Mouse (Mus musculus): ENCODE results near the gene Rybp.

The Rybp gene

DNA sequence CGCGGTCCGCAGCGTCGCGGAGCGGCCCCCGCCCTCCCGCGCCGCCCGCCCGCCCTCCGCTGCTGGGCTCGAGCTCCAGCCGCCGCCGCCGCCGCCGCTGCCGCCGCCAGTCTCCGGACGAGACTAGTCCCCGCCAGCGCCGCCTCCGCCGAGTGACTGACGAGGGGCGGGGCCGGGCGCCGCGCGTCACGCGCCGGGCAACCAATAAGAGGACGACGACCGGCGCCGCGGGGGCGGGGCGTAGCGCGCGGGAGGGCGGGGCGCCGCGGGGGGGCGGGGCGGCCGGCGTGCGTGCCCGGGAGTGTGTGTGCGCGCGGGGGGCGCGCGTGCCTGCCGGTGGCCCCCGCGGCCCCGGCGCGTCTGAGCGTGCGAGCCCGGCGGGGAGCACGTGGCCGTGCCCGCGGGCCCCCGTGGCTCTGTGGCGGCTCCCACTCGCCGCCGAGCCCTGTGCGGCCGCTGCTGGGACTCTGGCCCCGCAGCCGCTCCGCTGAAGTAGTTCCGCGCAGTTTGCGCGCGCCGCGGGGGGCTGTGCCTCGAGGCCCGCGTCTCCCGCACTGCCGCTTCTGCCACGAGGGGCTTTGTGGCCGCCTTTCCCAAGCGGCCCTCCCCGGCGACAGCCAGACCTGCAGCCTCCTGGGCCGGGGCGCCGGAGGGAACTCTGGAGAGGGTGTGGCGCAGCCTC lies at the start of gene Rybp:
Rybp (minus strand) TSS at position 152 of the 682 bp plus-strand sequence.
- peak; percentile 70 for DNase-seq (ENCODE audit: low spot score)

DNA sequence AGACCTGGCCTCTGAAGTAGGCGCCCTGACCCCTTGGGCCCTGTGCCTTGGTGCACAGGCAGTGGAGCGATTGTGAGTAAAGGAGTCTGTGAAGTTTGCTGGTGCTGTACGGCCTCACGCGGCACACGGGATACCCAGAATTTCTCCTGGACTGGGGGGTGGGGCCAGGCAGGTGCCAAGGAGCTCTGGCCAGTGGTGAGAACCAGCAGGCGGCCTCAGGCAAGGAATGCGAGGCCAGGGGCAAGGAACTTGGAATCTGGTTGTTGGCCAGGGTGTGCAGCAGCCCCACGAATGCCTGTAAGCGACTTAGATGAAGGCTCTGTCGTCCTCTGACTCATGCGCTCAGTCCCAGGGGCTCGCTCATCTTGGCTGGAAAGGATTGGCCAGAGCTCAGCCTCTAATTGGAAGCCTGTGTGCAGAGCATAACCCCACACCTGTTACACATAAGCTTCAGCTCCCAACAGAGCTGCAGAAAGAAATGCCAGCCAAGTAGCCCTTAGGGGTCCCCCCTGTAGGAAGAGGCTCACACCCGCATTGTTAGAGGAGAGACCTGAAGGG lies 49.4 kb upstream of the Rybp start:
- no peak for DNase-seq (ENCODE audit: low spot score)

DNA sequence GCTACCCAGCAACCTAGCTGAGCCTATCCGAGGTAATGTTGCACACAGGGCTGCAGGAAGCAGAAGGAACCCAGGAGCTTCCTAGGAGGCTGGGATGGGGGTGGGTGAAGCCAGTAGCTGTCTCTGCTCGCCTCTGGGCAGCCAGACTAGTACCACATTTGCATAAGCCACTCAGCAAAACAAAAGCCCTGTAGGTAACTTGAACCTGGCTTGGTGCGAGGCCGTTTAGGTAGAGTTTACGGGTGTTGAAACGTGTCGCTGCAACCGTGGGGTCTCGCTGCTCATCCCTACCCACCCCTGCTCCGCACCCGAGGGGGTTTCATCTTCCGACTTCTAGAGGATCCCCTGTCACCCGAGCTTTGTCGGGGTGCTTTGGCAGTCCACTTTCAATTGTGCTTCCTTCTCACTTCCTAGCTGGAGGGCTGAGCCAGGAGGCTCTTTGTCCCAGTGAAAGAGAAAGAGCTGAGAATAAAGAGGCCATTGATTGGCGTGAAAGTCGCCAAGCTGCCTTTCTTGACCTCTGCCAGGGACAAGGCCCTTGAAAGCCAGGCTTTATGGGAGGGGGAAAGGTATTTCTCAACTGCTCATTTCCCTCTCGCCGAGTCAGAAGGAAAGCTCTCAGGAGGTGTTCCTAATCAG lies 48.3 kb upstream of the Rybp start:
- no peak for DNase-seq (ENCODE audit: low spot score)

DNA sequence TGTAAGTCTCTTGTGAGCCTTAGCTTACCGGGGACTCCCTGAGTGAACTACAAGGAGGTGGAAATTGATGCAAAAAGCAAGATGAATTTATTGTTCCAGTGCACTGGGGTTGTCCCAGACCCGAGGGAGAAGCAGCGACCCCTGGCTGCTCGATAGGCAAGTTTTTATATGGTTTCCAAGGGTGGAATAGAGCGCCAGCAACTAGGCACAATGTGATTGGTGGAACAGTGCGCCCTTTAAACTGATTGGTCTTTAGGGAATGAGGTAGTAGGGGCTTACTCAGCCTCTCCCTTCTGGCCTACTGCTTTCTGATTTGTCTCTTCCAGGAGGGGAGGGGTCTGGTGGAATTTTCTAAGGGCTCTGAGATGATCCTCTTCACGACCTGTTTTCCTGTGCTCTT lies 46.5 kb upstream of the Rybp start:
- no peak for DNase-seq (ENCODE audit: low spot score)

DNA sequence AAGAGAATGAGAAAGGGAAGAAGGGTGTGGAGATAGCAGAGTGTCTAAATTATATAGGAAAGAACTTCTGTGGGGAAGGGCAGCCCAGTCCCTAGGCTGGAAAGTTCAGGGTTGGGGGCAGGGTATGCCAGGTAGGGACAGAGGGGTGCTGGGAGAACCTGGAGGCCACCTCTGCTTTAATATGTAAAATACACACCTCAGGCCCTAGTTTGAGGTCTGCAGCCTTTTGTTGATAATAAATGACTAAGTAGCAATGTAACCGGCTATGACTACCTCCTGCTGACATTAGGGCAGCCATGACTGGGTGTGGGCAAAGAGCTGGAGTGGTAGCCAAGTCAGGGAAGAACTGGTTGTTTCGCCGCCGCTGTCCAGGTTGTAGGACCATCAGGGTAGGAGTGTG lies 45.2 kb upstream of the Rybp start:
- DNase-seq (ENCODE audit: low spot score) = no peak

DNA sequence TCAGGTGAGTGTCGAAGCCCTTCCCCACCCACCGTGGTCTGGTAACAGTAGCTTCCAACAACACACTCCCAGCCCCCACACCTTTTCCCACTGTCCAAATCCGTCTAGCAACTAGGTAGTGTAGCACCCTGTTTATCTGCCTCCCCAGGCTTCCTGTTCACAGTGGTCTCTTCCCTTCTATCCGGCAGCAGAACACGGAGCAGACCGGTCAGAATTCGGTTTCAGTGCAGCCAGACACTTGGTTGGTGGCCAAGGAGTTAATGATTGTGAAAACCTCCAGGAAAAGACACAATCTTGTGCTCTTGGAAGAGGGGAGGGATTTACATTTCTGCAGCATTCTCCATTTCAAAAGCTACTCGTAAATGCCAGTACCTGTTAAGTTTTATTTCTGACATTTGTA lies 44.3 kb upstream of the Rybp start:
- no peak for DNase-seq (ENCODE audit: low spot score)

DNA sequence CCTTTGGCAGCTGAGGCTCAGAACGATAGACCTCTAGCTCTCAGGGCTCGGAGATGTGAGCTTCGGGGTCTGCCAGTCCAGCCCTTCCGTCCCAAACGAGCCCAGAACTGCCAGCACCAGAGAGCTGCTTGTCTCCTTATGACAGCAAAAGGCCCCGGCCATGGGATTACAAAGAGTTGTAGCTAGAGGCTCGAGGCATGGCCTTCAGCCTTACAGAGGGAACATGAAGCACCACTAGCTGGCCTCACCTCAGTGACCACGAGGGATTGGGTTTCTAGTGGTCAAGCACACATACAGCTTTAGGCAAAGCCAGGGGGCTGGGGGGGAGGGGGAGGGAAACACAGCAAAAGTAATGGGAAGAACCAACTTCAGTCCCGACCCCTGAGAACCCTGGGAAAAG lies 43.8 kb upstream of the Rybp start:
- no peak for DNase-seq (ENCODE audit: low spot score)

DNA sequence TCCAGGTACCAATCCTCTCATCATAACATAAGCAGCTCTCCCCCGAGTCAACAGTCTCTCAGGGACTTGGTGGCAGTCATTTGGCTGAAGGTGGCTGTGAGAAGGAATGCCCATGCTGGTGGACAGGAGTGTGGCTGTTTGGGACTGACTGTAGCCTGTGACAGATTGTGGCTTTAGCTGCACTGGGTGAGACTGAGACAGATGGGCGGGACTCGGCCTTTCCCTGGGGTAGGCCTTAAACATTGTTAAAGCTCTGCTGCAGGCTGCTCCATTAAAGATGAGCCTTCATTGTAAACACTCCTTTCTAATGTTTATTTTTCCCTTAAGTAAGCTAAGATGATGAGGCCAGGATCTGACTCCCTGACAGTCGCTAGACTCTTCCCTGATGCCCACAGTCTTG lies 42.3 kb upstream of the Rybp start:
- no peak for DNase-seq (ENCODE audit: low spot score)

DNA sequence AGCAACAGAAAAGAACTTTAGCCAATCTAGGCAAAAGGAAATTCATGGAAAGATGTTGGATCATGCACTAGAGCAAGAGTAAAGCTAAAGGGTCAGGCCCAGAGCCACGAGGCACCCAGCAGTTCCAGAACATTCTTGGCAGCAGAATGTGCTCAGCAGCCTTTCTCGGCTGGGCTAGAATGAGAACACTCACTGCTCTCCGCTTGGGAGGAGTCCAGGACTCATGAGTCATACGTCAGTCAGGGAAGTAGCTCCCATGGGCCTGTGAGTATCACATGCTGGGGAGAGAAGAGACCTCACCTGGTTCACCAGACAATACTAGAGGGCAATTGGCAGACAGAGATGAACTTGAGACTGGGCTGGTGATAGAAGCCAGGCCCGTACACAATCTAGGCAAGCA lies 39.8 kb upstream of the Rybp start:
- peak; percentile 56 for DNase-seq (ENCODE audit: low spot score)

DNA sequence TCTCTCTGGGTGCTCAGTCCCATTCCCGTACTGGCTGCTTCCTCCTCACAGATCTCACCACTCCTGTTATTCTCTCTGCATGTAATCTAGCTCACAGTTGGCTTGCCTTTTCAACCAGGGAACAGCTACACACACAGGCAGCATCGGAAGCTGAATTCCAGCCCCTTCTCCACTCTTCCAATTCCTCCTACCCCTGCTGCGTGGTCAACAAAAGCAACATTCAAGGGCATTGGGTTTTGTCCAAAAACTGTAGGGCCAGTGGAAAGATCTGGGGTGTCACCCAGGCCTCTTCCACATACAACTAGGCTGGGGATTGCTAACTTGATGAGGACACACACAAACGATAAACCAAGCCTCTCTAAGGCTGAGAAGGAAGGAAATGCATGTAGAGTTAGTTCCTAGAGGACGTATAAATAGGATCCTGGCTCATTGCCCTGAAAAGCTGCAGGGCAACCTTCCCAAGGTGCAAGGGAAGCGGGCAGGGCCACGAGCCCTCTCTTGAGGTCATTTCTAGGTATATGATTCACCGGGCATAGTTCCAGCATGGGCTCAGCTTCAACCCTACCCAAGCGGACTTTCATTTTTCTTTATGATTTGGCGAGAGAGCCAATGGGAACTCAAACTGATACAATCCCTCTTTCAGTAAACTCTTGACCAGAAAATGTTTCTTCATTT lies 36.6 kb upstream of the Rybp start:
- DNase-seq (ENCODE audit: low spot score) = no peak

DNA sequence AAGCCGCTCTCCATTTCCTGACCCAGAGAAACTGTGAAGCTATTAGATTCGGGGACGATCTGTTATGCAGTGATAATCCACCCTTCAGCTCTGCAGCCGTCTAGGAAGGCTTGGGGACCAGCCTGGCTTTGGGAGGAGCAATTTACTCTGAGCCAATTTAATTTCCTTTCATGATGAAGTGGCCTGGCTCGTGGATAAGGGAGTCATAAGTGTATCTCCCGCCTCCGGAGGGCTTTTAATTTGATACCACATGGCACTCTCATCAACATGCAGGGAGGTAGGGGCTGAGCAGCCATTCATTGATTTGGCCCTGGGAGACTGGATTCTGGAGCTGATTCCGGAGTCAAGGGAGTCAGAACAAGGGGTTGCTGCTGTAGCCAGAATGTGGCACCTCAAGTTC lies 35.3 kb upstream of the Rybp start:
- DNase-seq (ENCODE audit: low spot score) = no peak

DNA sequence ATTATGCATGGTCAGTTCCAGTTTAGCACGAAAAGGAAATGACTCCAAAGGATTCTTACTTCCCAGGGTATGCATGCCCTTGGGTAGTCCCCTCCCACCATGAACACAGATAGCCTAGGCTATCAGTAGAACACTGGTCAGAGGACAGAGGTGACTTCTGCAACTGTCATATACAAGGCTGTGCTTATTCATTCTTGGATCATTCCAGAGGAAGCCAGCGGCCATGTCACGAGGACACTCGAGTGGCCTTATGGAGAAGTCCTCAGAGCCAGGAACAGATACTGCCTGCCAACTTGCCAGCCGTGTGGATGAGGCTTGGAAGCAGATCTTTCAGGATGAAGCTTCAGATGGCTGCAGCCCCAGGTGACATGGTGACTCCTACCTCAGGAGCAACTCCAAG lies 34.9 kb upstream of the Rybp start:
- DNase-seq (ENCODE audit: low spot score) = no peak

DNA sequence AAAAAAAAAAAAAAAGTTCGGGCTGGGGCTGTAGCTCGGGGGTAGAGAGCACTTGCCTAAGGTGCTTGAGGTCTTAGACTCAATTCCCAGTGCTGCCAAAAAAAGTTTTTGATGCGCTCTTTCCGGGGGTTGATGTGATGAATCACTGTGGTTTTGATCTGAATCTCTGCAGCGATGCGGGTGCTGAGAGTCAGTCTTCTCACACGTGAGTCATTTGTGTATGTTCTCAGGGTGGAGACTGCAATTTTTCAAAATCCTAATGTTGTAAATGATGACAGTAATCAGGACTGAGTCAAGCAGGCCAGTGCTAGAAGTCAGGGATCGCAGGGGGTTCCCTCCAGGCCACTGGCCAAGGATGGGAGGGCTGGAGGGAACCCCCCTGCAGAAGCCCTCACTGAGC lies 26.9 kb upstream of the Rybp start:
- DNase-seq (ENCODE audit: low spot score) = no peak

DNA sequence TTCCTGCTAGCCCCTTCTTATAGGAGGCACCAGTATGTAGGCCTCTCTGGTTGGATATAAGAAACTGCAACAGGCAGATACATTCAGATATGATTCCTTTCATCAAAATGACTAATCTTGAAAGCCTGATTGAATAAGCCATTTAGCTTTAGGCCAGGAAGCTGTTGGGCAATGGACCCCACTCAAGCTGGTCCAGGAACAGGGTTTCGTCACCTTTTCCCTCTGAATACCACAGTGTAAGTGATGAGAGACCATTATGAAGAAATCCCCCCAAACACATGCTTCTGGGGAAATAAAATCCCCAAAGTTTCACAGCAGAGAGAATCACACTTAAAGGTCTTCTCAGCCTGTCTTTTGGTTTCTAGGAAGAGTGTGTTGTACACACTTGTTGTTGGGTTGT lies 23.9 kb upstream of the Rybp start:
- DNase-seq (ENCODE audit: low spot score) = no peak

DNA sequence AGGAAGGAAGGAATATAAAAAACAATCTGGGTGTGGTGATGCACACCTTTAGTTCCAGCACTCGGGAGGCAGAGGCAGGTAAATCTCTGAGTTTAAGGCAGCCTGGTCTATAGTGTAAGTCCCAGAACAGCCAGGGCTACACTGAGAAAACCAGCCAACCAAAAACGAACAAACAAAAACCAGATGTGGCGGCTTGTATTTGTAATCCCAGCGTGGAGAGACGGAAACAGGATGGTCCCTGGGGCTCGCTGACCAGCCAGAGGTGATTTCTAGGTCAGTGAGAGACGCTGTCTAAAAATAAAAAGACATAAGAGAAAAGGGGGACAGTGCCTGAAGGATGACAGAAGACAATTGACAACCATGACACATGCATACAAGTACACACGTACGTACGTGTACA lies 17.5 kb upstream of the Rybp start:
- no peak for DNase-seq (ENCODE audit: low spot score)

DNA sequence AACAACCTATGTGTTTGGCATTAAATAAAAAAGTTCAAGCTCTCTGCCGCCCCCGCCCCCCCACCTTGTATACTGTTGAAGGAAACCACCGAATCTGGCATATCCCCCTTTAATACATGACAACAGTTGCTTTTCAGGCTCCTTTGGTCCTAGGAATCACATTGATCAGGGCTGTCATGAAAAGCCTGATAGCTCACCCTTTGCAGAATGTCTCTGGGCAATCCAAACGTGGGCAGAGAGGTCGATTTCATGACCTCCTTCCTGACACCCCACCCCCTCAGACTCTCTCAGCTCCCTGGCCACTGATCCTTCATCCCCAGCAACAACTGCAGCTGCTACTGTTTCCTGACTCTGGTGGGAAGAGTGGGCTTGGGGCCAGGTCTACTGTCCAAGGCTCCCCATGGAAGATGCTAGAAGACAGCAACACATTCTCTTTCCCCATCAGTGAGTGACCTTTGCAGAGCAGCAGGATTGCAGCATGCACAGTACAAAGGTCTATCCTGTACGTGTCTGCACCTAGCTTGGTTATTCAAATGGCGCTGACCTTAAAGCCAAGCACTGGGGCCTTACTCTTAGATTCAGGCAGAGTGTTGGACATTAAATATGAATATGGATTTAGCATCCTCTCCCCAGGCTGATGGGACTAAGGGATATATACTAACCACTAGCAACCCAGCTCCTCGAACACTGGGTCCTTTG lies 14.3 kb upstream of the Rybp start:
- no peak for DNase-seq (ENCODE audit: low spot score)

DNA sequence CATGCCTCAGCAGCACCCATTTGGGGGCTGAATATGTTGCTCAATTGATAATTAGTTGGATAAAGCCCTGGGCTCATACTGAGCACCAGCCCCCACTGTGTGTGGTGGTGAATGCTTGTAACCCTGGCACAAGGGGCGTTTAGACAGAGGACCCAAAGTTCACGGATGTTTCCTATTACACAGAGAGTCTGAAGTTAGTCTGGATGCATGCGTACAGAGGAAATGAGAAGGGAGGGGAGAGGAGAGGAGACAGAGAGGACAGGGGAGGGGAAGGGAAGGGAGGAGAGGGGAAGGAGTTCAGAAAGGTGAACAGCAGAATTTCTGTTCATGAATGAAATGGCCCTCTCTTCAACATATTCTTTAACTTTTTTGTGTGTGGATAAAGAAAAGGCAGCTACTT lies 13.5 kb upstream of the Rybp start:
- DNase-seq (ENCODE audit: low spot score) = no peak

DNA sequence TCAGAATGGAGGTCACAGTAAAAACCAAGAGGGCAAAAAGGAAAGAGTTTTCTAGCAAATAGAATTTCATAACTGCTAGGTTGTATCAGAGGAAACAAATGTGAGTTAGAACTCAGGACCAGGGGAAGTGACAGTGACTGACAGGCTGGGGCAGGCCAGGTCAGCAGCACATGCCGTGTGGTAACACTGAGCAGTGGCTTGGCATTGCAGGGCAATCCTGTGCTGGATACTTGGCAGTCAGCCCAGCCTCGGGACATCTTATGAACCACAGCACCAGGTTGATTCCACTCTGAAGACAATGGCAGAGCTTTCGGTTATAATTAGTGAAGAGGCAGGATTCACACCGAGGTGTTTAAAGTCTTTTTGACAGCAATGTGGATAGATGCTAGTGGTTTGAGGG lies 11.7 kb upstream of the Rybp start:
- no peak for DNase-seq (ENCODE audit: low spot score)

DNA sequence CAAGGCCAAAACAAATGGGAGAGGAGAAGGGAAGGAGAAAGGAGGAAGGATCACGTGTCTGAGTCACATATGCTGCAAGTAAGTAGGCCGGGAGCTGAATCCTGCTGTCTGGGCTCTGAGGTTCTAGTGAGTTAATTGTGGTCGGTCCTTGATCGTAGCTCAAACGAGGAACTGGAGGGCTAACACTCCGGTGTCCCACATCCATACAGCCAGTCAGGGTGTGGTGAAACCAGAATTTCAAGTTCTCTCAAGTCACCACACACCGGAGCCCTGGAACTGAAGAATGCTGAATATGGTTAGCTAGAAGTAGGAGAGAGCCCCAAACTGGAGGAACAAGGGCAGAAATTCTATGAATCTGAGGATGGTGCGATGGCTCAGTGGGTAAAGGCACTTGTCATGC lies 10.3 kb upstream of the Rybp start:
- DNase-seq (ENCODE audit: low spot score) = no peak

DNA sequence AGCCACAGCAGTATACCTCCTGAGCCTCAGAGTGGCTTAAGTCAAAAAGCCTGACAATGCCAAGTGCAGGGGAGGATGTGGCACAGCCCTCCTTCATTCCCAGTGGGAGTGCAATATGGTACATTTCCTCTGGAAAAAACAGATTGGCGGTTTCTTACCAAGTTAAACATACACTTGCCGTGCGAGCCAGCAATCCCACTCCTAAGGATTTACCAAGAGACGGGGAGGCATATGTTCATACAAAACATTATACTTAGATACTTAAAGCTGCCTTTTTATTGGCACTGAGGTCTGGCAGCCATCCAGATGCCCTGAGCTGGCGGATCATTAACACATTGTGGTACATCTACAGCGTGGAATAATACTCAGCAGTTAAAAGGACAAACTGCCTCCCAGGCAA lies 5.1 kb upstream of the Rybp start:
- DNase-seq (ENCODE audit: low spot score) = no peak

DNA sequence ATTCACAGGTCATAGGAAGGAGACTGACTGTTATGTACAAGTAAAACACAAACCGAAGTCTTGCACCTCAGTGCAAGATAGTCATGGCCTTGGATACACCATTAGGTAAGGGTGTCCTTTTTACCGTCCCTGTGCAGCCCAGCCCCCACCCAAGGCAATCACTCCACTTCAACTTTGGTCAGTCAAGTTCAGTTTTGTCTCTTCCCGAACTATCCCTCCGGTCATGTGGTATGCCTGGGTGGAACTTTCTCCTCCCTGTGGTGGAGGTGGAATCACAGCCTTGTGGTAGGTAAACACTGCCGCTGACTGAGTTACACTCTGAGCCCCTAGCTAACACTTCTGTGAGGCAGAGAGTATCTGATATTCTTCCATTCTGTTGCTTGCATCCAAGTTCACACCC lies 1.8 kb upstream of the Rybp start:
- DNase-seq (ENCODE audit: low spot score) = no peak

DNA sequence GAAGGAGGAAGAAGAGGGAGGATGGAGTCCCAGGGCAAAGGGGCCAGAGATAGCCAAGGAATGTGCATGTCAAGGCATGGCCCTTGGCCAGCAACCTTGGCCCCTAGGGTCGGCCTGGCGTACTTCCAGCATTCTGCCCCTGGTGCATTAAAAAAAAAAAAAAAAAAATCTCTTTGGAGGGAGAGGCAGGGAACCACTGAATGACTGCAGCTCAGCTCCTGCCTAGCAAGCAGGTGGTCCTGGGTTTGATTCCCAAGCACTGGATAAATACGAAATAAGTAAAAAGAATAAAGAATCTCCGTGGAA lies 1.4 kb upstream of the Rybp start:
- DNase-seq (ENCODE audit: low spot score) = no peak

Measured in urinary bladder, postnatal 10 days (tissue).